Mouse (Mus musculus): ENCODE measurements around the gene Ahcyl1.

GRCm38 (mm10) chr3:107656888-107657287, 39.5 kb downstream of the Ahcyl1 start:
- TF ChIP-seq CEBPB (IDR thresholded peaks at IDR 0.05; ENCODE audit: low read depth) (no peak), CTCF (IDR thresholded peaks at IDR 0.05; ENCODE audit: control insufficient read depth, insufficient read depth, insufficient read length) (no peak), MYOD1 (IDR thresholded peaks at IDR 0.05; ENCODE audit: control insufficient read depth, insufficient read length, low read depth) (no peak), MYOG (IDR thresholded peaks at IDR 0.05; ENCODE audit: control insufficient read depth, extremely low read depth, insufficient read length) (no peak), USF1 (IDR thresholded peaks at IDR 0.05; ENCODE audit: low read depth) (no peak)
